Mouse (Mus musculus) kidney, postnatal 25 days (tissue): ENCODE results near the gene Phip.

ENCODE experiments used
- DNase-seq, 2 experiments: peaks; one replicate each; pipeline ENCODE4 v3.0.0; 2021; ENCODE audit warnings: mixed read lengths in 2 of 2

Phip gene

GRCm38 (mm10) chr9:82867698-82868097 lies 107.6 kb downstream of the Phip start:
- DNase-seq, result no peak

DNA sequence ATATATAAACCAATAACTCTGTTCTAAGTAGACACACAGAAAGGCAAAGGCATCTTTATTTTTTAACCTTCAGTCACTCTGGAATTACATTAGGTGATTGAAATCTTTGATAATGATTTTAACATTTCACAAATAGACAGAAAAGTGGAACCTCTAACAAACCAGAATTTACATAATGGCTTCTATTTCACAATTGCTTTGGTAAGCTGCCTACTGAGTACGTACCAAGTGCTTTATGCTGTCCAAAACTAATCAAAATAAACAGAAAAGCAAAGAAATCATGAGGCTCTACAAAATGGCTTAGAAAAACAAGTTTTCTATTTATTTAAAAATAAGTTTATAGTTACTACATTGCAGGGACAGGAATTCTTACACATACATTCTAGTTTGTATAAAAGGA lies 109.2 kb downstream of the Phip start:
- no peak for DNase-seq

- DNase-seq, result no peak
These were observed 113.4 kb downstream of the Phip start for GRCm38 (mm10) chr9:82861775-82862430.

DNA sequence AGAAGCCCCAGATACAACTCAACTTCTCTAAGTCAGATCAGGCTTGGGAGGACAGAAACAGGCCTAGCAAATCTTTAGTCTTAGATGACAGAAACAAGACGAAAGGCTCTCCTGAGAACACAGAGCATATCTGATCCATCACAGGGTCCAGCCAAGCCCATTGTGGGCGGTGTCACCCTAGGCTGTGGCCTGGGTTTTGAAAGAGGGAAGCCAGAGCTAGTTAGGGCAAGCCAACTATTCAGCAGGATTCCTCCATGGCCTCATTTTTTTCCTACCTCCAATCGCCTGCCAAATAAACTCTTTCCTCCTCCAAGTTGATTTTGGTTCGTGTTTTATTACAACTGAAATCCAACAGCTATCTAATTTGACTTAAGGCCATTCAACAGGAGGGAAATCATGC lies 114.0 kb downstream of the Phip start:
- no peak for DNase-seq

GRCm38 (mm10) chr9:82860805-82861204 lies 114.5 kb downstream of the Phip start:
- DNase-seq, result no peak

- DNase-seq, result no peak
These were observed 119.1 kb downstream of the Phip start for GRCm38 (mm10) chr9:82856241-82856640.

GRCm38 (mm10) chr9:82854973-82855614 lies 120.2 kb downstream of the Phip start:
- no peak for DNase-seq

DNA sequence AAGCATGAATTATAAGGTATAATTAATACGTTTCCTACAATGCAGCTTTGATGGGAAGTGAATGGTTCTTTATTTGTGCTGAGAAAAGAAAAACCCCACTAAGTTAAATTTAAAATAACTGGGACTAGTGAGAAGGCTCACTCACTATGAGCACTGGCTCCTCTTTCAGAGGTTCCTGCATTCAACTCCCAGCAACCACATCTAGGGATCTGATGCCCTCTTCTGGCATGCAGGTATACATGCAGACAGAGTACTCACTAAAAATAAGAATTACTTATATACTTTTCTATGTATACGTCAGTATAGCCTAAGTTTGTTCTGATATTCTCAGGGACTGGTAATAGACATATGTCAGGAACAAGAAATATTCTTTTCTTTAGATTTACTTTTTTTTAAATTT lies 121.3 kb downstream of the Phip start:
- no peak for DNase-seq

GRCm38 (mm10) chr9:82842671-82843070 lies 132.6 kb downstream of the Phip start:
- no peak for DNase-seq

DNA sequence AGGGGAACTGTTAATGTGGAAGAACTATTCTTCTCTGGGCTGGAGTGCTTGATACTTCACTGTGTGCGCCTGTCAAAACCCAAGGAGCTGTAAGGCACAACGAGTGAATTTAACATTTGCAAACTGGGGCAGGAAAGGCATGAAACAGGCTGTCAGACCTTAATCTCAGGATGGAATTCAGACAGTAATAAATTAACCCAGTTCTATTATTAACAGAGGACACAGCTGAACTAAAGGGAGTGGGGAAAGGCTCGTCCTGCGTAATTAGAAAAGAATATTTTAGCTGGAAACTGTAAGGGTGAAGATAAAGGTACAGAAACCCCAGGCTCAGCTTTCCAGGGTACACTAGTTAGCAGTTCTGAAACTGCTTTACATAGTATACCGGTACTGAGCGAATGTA lies 139.4 kb downstream of the Phip start:
- no peak for DNase-seq

DNA sequence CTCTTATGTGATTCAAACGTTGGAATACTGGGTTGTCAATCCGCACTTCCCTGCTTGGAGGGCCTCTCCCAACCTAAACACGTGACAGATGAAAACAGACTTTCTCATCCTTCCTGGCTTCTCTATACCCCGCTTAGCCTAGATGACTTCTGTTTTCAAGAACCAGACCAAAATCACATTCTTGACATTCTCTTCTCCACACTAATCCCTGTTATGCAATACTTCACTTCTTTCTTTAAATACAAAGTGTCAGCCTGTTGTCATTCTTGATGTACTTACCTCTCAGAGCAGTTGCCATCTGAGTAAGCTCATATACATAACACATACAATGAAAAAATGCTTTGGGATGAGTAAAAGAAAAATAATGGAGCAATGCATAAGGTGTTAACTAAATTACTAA lies 143.4 kb downstream of the Phip start:
- DNase-seq, result no peak

GRCm38 (mm10) chr9:82829693-82830430 lies 145.5 kb downstream of the Phip start:
- peak; percentile 87 to 96 for DNase-seq

GRCm38 (mm10) chr9:82829007-82829689 lies 146.2 kb downstream of the Phip start, which contains the start of gene Irak1bp1:
Gene Irak1bp1, plus strand, starts transcription at chr9:82829540.
- DNase-seq, result no peak

DNA sequence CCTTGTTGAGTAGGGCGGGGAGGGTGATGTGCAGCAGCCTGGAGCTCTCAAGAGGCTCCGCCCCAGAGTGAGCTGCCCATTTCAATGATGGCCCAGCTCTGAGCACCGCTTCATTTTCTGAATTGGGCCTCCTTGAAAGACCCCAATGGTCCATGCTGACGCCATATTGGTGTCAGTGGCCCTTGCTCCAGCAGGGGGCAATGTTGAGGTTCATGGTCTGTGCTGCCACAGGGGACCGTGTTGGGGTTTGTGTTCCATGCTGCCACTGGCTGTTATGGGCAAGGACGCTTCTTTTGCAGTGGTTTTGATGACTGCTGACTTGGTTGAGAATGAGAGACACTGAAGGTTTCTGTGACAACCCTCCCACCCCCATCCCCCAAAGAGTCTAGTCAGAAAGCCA lies 148.9 kb downstream of the Phip start:
- no peak for DNase-seq
